Comparison of ENCODE assay signal across 8 mouse cellular contexts in genomic region chr5:112640651-112641050, GRCm38 (mm10).
DNase-seq lines count a peak whose midpoint lies in the region; ATAC-seq and TF ChIP-seq lines count a peak whose summit lies in the region.

No protein-coding gene starts in this region.

- 16% methylated on average over 13 of the region's 13 CpGs for WGBS in hindbrain, embryonic 11.5 days
- WGBS in hindbrain, embryonic 16.5 days: 36% methylated on average over 13 of the region's 13 CpGs
- WGBS in hindbrain, embryonic 14.5 days: 18% methylated on average over 13 of the region's 13 CpGs
- WGBS in midbrain, embryonic 13.5 days: 16% methylated on average over 13 of the region's 13 CpGs
- 49% methylated on average over 13 of the region's 13 CpGs for WGBS in cerebellum, adult 2 months

- no peaks in the 10 kb centered on the region for H3K36me3 ChIP-seq in hindbrain, embryonic 11.5 days (ENCODE audit: control insufficient read depth, insufficient read depth, low read length)
- H3K36me3 ChIP-seq in hindbrain, embryonic 16.5 days (ENCODE audit: control insufficient read depth, insufficient read depth, low read length): no peaks in the 10 kb centered on the region
- no peaks in the 10 kb centered on the region for H3K36me3 ChIP-seq in hindbrain, embryonic 14.5 days (replicated peaks; ENCODE audit: control insufficient read depth, insufficient read depth)
- no peaks in the 10 kb centered on the region for H3K36me3 ChIP-seq in midbrain, embryonic 13.5 days

- no peak for TF ChIP-seq CTCF in cerebellum, adult 2 months (IDR thresholded peaks at IDR 0.05; ENCODE audit: borderline replicate concordance, insufficient read depth, low read depth, low read length)

- peaks cover 6% of the 10 kb centered on the region; the same call in 1 of the 2 replicates for H3K4me1 ChIP-seq in hindbrain, embryonic 11.5 days (replicated peaks; ENCODE audit: control insufficient read depth, insufficient read depth, low read length)
- H3K4me1 ChIP-seq in hindbrain, embryonic 16.5 days (ENCODE audit: control insufficient read depth, insufficient read depth, low read depth, low read length): peaks cover 8% of the 10 kb centered on the region; the same call in 1 of the 2 replicates
- peaks cover 12% of the 10 kb centered on the region; the same call in 1 of the 2 replicates for H3K4me1 ChIP-seq in hindbrain, embryonic 14.5 days (replicated peaks; ENCODE audit: control insufficient read depth, insufficient read depth, low read length)
- H3K4me1 ChIP-seq in midbrain, embryonic 13.5 days (replicated peaks): peaks cover 22% of the 10 kb centered on the region
- no peaks in the 10 kb centered on the region; the same call in 1 of the 2 replicates for H3K4me1 ChIP-seq in cerebellum, adult 2 months (ENCODE audit: control insufficient read depth, insufficient read depth, low read length)

- H3K9ac ChIP-seq in hindbrain, embryonic 11.5 days (ENCODE audit: low read depth, low read length): no peak overlapping the region
- no peak overlapping the region for H3K9ac ChIP-seq in hindbrain, embryonic 16.5 days (ENCODE audit: low read depth, low read length)
- H3K9ac ChIP-seq in hindbrain, embryonic 14.5 days: no peak overlapping the region
- H3K9ac ChIP-seq in midbrain, embryonic 13.5 days (replicated peaks): no peak overlapping the region

- no peaks in the 10 kb centered on the region for H3K27me3 ChIP-seq in hindbrain, embryonic 11.5 days (ENCODE audit: control insufficient read depth, insufficient read depth, low read length)
- no peaks in the 10 kb centered on the region for H3K27me3 ChIP-seq in hindbrain, embryonic 16.5 days (replicated peaks; ENCODE audit: control insufficient read depth, insufficient read depth, low read length)
- no peaks in the 10 kb centered on the region for H3K27me3 ChIP-seq in hindbrain, embryonic 14.5 days (ENCODE audit: control insufficient read depth, insufficient read depth, low read length)
- H3K27me3 ChIP-seq in midbrain, embryonic 13.5 days: peaks cover 13% of the 10 kb centered on the region; the same call in 1 of the 2 replicates
- H3K27me3 ChIP-seq in cerebellum, adult 2 months (ENCODE audit: control insufficient read depth, insufficient read depth, low read length): no peaks in the 10 kb centered on the region

- 0 out of 2 replicates have a peak, but pooled peaks have one; percentile 29 for ATAC-seq in hindbrain, embryonic 11.5 days (ENCODE audit: low FRiP score)
- no peak for ATAC-seq in hindbrain, embryonic 16.5 days
- no peak for ATAC-seq in hindbrain, embryonic 14.5 days (ENCODE audit: low FRiP score)
- ATAC-seq in midbrain, embryonic 13.5 days: no peak

- DNase-seq in hindbrain, embryonic 11.5 days (ENCODE audit: low spot score): peak; percentile 53
- peak; percentile 85 for DNase-seq in R1 (ENCODE audit: low read depth, low spot score)
- DNase-seq in hindbrain, embryonic 14.5 days (ENCODE audit: low spot score): no peak
- no peak for DNase-seq in left cerebral cortex, adult 9 months (ENCODE audit: low spot score in 2 of 2)
- no peak for DNase-seq in urinary bladder, postnatal 25 days (ENCODE audit: low spot score)
- DNase-seq in cerebellum, adult 2 months: no peak

- no peak overlapping the region for H3K4me3 ChIP-seq in hindbrain, embryonic 11.5 days (ENCODE audit: low read depth, low read length)
- no peak overlapping the region for H3K4me3 ChIP-seq in hindbrain, embryonic 16.5 days (ENCODE audit: low read length)
- H3K4me3 ChIP-seq in hindbrain, embryonic 14.5 days (replicated peaks; ENCODE audit: low read length): no peak overlapping the region
- no peak overlapping the region for H3K4me3 ChIP-seq in midbrain, embryonic 13.5 days (replicated peaks)
- H3K4me3 ChIP-seq in cerebellum, adult 2 months (replicated peaks; ENCODE audit: insufficient read depth, low read depth, low read length): no peak overlapping the region

- no peak overlapping the region for H3K4me2 ChIP-seq in hindbrain, embryonic 11.5 days (replicated peaks; ENCODE audit: low read depth, low read length)
- H3K4me2 ChIP-seq in hindbrain, embryonic 16.5 days (ENCODE audit: low read length): no peak overlapping the region
- H3K4me2 ChIP-seq in hindbrain, embryonic 14.5 days (replicated peaks): 0 out of 2 replicates have a peak overlapping the region, but pooled peaks have one; percentile 5
- H3K4me2 ChIP-seq in midbrain, embryonic 13.5 days (replicated peaks): peak overlapping the region; percentile 25

- H3K9me3 ChIP-seq in hindbrain, embryonic 11.5 days (ENCODE audit: control insufficient read depth, low read length): no peaks in the 10 kb centered on the region
- no peaks in the 10 kb centered on the region for H3K9me3 ChIP-seq in hindbrain, embryonic 16.5 days (ENCODE audit: control insufficient read depth, low read length)
- H3K9me3 ChIP-seq in hindbrain, embryonic 14.5 days (ENCODE audit: control insufficient read depth, low read length): no peaks in the 10 kb centered on the region
- 0 out of 2 replicates have a peak, but pooled peaks cover 6% of the 10 kb centered on the region for H3K9me3 ChIP-seq in midbrain, embryonic 13.5 days

- no peak for TF ChIP-seq POLR2A in cerebellum, adult 2 months (IDR thresholded peaks at IDR 0.05; ENCODE audit: borderline replicate concordance, insufficient read depth, low read length)

- no peak overlapping the region for H3K27ac ChIP-seq in hindbrain, embryonic 11.5 days (ENCODE audit: low read depth, low read length)
- no peak overlapping the region for H3K27ac ChIP-seq in hindbrain, embryonic 16.5 days (ENCODE audit: low read depth, low read length)
- H3K27ac ChIP-seq in hindbrain, embryonic 14.5 days: no peak overlapping the region
- no peak overlapping the region for H3K27ac ChIP-seq in midbrain, embryonic 13.5 days
- no peak overlapping the region for H3K27ac ChIP-seq in cerebellum, adult 2 months (ENCODE audit: insufficient read depth, low read length)

Comparison
In these comparisons a context has a peak if more than half of its experiments do, and no peak if none do; other contexts are left out.
1. DNase-seq: peak in hindbrain, embryonic 11.5 days (single experiment) and R1 (single experiment); none in hindbrain, embryonic 14.5 days (single experiment), left cerebral cortex, adult 9 months (0 of 2), urinary bladder, postnatal 25 days (single experiment) and cerebellum, adult 2 months (0 of 2).
2. H3K4me2 ChIP-seq: peak in hindbrain, embryonic 14.5 days (single experiment) and midbrain, embryonic 13.5 days (single experiment); none in hindbrain, embryonic 11.5 days (single experiment) and hindbrain, embryonic 16.5 days (single experiment).